Mouse (Mus musculus) ZHBTc4 (cell line): ENCODE data around the gene Kifc3.

Source experiments
- DNase-seq: peaks from one replicate; pipeline ENCODE4 v3.0.0-alpha.2; 2011; ENCODE audit warnings: low read depth, low spot score

The Kifc3 gene

GRCm38 (mm10) chr8:95135242-95135641, 67.4 kb downstream of the Kifc3 start:
- no peak for DNase-seq

DNA sequence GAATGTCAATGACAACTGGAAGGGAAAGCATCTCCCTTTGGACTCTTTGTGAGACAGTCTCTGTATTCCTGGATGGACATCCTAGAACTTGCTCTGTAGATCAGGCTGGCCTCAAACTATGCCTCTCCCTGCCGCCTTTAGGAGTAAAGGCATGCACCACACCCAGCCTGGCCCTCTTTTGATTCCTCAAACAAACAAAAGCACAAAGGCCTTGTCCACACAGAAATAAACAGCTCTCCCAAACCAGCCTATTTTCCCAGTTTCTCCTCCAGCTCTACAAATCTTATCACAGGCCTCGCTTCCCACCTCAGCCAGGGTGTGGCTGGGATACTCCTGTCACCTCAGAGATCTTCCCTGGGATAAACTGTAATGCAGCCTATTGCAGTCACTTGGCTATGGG, 68.4 kb downstream of the Kifc3 start:
- peak; percentile 57 for DNase-seq

GRCm38 (mm10) chr8:95131983-95132382, 70.6 kb downstream of the Kifc3 start:
- no peak for DNase-seq

GRCm38 (mm10) chr8:95130966-95131537, 71.6 kb downstream of the Kifc3 start:
- DNase-seq: peak; percentile 58

DNA sequence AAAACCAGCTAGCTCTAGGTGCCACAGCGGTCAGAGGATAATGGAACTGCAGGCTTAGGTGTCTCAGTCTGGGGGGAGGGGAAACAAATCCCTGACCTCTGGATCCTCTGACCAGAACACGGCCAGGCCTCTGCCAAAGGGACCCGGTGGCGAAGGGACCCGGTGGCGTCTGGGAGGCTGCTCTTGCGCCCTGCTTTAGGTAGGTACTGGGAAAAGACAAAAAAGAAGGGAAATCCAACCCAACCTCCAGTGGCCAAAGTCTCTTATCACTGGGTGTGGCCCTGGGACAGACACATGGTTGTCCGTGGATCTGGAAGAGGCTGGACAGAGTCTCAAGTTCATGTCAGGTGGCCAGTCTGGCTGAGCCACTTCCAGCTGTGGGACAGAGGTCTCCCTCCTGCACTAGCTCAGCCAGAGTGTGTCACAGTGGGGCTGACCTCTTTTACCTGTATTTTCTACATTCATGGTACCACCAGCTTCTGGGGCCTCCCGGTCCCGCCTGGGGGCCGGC, 73.8 kb downstream of the Kifc3 start:
- no peak for DNase-seq

GRCm38 (mm10) chr8:95127658-95128057, 75.0 kb downstream of the Kifc3 start:
- no peak for DNase-seq

DNA sequence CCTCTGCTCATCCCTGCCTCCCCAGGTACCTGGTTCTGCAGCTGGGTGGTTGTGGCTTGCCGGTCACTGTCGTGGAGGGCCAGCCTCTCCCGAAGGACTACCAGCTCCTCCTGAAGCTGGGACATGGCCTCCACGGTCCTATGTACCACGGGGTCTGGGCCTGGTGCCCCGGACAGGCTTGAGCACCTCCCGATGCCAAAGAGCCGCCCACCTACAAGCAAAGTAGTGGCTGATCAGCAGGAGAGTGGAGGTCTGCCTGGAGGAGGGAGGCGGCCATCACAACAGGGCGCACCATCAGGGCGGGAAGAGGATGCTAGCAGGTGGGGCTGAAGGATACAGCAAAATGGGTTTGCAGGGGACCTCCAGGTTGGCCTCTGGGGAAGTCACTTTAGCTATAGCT, 76.1 kb downstream of the Kifc3 start:
- DNase-seq: no peak

DNA sequence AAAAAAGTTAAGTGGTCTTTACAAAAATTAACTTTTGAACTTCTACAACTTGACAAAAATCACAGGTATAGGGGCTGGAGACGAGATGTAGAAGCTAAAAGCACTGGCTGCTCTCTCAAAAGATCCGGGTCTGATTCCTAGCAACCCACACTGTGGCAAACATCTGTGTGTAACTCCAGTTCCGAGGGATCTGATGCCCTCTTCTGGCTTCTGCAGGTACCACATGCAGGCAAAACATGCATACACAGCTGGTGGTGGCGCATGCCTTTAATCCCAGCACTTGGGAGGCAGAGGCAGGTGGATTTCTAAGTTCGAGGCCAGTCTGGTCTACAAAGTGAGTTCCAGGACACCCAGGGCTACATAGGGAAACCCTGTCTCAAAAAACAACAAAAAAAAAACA, 79.2 kb downstream of the Kifc3 start:
- DNase-seq: peak; percentile 76

GRCm38 (mm10) chr8:95113750-95114149, 88.9 kb downstream of the Kifc3 start:
- DNase-seq: peak; percentile 71

DNA sequence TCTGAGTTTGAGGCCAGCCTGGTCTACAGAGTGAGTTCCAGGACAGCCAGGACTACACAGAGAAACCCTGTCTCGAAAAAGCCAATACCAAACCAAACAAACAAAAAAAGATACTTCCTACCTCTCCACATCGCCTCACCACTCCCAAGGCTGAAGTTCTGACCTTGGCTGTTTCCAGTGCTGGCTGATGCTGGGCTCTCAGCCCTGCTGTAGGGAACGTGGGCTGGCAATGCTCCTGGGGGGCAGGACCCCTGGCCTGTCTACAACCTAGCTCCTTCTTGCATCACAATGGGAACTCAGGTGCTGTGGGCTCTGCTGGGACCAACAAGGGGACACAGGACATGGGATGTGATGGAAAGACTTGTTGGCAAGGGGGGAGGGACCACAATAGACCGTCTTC, 89.5 kb downstream of the Kifc3 start:
- no peak for DNase-seq

DNA sequence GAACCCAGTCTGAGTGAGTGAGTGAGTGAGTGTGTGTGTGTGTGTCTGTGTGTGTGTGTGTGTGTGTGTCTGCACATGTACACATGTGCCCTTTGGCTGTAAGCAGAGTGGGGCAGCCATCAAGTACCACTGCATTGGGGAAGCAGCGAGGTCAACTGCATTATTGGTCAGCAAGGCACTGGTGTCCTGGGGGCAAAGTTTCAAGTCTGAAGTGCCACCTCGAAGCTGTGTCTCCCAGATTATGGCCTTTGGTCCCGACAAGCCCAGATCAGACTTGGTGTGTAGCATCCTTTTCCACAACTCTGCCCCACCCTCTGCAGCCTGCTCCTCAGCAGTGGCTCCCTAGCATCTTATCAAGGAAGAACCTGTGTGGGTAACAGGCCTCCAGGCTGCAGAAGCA, 90.0 kb downstream of the Kifc3 start:
- DNase-seq: no peak

DNA sequence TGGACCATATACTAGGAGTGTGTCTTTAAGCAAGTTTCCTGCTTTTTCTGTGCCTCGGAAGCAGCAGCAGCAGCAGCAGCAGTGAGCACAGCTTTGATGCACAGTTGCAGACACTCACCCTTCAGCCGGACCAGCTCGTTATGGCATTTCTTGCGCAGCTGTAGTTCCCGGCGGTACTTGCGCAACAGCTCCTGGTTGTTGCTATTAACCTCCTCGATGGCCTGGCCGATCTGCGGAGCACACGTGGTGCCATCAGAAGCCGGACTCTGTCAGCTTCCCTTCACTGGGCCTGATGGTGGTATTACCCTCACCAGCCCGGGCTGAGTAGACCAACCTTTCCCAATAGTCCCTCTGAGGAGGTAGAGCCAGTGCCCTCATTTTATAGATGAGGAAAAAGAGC, 95.3 kb downstream of the Kifc3 start:
- no peak for DNase-seq

DNA sequence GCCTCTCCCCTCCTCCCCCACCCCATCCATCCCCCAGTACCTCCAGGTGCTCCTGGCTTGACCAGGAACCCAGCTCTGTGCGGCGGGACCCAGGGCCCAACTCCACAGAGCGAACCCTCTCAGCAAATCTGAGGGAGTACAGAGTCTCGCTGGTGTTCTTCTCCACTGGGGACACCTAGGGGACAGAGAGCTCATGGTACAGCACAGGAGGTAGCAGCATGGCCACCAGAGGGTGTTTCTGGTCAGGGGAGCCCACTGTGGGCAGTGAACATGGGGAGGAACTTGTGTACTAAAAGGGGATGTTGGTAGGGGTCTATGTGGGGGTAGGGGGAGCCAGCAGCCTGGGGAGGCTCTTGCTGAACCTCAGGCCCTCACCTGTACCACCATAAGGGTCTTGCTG, 100.6 kb downstream of the Kifc3 start:
- DNase-seq: no peak

DNA sequence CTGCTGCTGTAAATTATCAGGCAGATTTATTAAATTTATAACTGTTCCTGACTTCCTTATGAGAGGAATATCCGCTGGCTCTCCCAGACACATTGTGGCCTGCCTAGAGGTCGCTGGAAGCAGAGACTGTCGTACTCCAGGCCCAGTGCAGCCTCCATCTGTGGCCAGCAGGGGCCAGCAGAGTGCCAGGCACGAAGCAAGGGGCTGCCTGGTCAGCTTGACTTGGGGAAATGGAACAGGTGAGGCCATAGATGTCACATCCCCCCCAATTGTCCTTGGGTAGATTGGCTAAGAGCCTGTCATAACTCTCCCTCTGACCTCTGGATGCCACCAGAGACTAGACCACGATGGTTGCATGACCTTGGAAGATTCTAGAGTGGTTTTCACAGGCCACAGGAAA, 103.6 kb downstream of the Kifc3 start:
- DNase-seq: peak; percentile 74

DNA sequence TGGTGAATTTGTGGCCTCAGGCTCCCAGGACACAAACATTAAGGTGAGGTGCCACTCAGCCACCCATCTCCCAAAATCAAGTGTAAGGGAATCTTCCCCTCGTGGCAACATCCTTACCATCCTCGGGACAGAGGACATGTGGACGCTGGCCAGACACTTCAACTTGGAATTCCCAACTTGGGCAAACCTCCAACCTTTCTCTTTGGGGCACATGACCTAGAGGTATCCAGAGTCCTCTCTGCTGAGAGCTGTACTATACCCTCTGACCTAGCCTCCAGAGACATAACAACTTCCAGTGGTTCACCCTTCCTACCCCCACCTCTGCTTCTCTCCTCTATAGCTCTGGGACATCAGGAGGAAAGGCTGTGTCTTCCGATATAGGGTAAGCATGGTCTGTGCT, 109.0 kb downstream of the Kifc3 start:
- DNase-seq: no peak

- DNase-seq: no peak
Observed at GRCm38 (mm10) chr8:95085432-95086141, 117.0 kb downstream of the Kifc3 start.

DNA sequence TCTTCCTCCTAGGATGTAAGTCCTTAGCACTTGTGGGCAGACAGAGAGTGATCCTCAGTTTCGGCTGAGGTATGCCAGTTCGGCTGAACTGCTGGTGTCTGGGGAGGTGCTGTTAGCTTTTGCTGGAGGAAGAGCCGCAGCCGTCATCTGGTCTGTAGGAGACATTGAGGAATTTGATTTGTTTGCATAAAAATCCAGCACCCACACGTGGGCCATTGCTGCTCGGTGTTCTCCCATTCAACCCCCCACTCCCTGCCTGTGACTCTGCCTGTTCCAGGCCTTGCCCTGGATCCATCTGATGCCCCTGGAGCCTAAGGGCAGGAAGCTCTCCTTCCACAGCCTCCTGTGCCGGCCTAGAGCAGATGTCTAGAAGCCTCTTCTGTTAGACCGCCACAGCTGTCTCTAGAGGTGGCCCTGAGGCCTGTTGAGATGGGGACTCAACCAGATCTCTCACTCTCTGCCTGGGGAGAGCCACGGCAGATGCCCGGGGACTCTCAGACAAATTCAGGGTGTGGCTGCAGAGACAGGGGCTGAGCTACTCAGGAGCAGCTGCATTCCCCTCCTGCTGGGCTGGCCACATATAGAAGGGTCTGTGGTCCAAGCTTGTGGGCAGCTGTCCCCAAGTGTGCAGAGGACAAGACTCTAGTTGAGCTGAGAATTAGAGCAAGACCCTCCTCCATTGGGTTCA, 117.7 kb downstream of the Kifc3 start:
- DNase-seq: peak; percentile 72

GRCm38 (mm10) chr8:95084261-95084660, 118.4 kb downstream of the Kifc3 start:
- DNase-seq: no peak

- peak; percentile 44 for DNase-seq
Observed at GRCm38 (mm10) chr8:95081650-95082049, 121.0 kb downstream of the Kifc3 start.

DNA sequence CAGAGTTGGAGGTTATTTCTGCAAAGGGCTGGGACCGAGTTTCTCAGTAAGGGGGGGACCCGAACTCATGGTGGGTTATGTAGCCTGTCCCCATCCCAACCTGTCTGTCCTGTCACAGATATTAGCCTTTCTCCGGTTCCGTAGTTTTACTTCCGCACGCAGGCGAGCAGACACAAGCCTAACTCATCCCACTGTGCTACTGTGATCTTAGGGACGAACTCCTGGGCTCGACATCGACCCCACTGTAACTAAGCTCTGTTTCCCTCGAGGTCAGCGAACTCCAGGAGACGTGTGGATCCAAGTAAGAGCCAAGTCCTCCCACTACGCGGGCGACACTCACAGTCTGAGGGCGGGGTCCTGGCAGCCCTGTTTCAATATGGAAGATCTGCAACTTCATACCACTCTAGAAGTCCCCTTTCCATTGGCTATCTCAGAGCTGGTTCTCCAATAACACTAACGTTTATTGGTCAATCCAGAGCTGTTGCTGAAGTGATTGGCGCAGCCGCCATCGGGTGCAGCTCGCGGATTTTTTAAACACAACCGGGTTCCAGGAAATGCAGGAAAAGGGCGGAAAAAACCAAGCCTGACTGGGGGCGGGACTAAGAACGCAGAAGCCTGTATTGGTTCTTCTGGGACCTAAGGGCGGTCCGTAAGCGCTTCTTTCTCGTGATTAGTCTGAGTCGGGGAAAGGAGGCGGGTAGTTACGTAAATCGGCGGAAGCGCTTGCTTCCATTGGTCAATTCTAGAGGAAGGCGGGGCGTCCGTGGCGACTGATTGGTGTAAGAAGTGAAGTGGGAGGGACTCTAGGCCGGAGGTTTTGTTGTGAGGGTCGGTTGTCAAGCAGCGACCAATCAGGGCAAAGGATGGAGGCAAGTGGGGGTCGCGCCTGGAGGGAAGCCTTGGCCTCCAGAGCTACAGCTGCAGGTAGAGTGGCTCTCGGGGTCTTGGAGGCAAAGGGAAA, 122.0 kb downstream of the Kifc3 start, which contains the start of gene Katnb1:
Gene Katnb1, plus strand, starts transcription at position 806 of the 961 bp plus-strand sequence.
- DNase-seq: peak; percentile 100

- no peak for DNase-seq
Observed at GRCm38 (mm10) chr8:95079305-95079704, 123.3 kb downstream of the Kifc3 start.

- DNase-seq: no peak
Observed at GRCm38 (mm10) chr8:95078055-95078454, 124.6 kb downstream of the Kifc3 start.
